In genomic region chr12:16903949-16904635, GRCm38 (mm10) we compare ENCODE assay signal across 20 mouse cellular contexts. TPM values are rescaled to one million over a fixed set of nuclear protein-coding genes. Genes with fewer than 3 reads are reported as not detected.
DNase-seq lines count a peak whose midpoint lies in the region; ATAC-seq lines count a peak whose summit lies in the region.
"Had no signal": no experiment of that assay in that cellular context is flagged by ENCODE, and none has a peak within 500 bp of the region (broad histone marks: within the 10 kb centered on the region; RNA-seq: fewer than 3 reads in every experiment).

No protein-coding gene starts in this region.

- DNase-seq in right cerebral cortex, adult 18-20 months: peak; percentile 56
- DNase-seq in right cerebral cortex, postnatal 4 days: no peak
- DNase-seq in brain, adult 2 months (ENCODE audit: low read depth, low spot score): peak; percentile 83
- peak; percentile 8 for DNase-seq in splenic B cell, adult 2 months (ENCODE audit: low read depth, low spot score)
- DNase-seq in retina, embryonic 14.5 days (ENCODE audit: low spot score): no peak
- DNase-seq: adrenal gland, adult 2 months; cerebellum, adult 9-11 months; embryo, embryonic 11 days; heart, postnatal 4 days; kidney, adult 18-20 months; kidney, postnatal 14 days; lung, postnatal 4 days; thymus, postnatal 4 days had no signal

- no peak overlapping the region for H3K4me3 ChIP-seq in heart, embryonic 15.5 days
- no peak overlapping the region for H3K4me3 ChIP-seq in heart, embryonic 11.5 days (ENCODE audit: low read depth, low read length)
- no peak overlapping the region for H3K4me3 ChIP-seq in intestine, embryonic 16.5 days (ENCODE audit: low read length)
- H3K4me3 ChIP-seq: limb, embryonic 15.5 days had no signal

- H3K36me3 ChIP-seq in heart, embryonic 15.5 days: no peaks in the 10 kb centered on the region
- H3K36me3 ChIP-seq in heart, embryonic 11.5 days (ENCODE audit: control insufficient read depth, insufficient read depth, low read length): no peaks in the 10 kb centered on the region
- no peaks in the 10 kb centered on the region for H3K36me3 ChIP-seq in splenic B cell, adult 2 months (ENCODE audit: control insufficient read depth, insufficient read depth, low read length, poor library complexity, severe bottlenecking)
- no peaks in the 10 kb centered on the region for H3K36me3 ChIP-seq in intestine, embryonic 16.5 days (ENCODE audit: control insufficient read depth, insufficient read depth, low read length)
- H3K36me3 ChIP-seq: limb, embryonic 15.5 days had no signal

- H3K4me1 ChIP-seq in heart, embryonic 15.5 days (replicated peaks): peaks cover 14% of the 10 kb centered on the region
- H3K4me1 ChIP-seq in heart, embryonic 11.5 days (ENCODE audit: control insufficient read depth, insufficient read depth, low read length): peaks cover 8% of the 10 kb centered on the region
- peaks cover 5% of the 10 kb centered on the region for H3K4me1 ChIP-seq in intestine, embryonic 16.5 days (ENCODE audit: control insufficient read depth, insufficient read depth, low read length)
- H3K4me1 ChIP-seq: limb, embryonic 15.5 days had no signal

- no peak overlapping the region for H3K4me2 ChIP-seq in heart, embryonic 15.5 days
- H3K4me2 ChIP-seq in heart, embryonic 11.5 days: no peak overlapping the region
- H3K4me2 ChIP-seq in intestine, embryonic 16.5 days (ENCODE audit: low read depth, low read length): no peak overlapping the region
- H3K4me2 ChIP-seq: limb, embryonic 15.5 days had no signal

- 23% methylated on average over 2 of the region's 2 CpGs for WGBS in heart, embryonic 15.5 days
- WGBS in heart, embryonic 11.5 days (ENCODE audit: insufficient replicate concordance): 73% methylated on average over 2 of the region's 2 CpGs
- 68% methylated on average over 2 of the region's 2 CpGs for WGBS in intestine, embryonic 16.5 days

- no peaks in the 10 kb centered on the region for H3K9me3 ChIP-seq in heart, embryonic 15.5 days (replicated peaks)
- H3K9me3 ChIP-seq in heart, embryonic 11.5 days (replicated peaks; ENCODE audit: control insufficient read depth, low read length): no peaks in the 10 kb centered on the region
- H3K9me3 ChIP-seq in intestine, embryonic 16.5 days (ENCODE audit: control insufficient read depth, low read length): no peaks in the 10 kb centered on the region
- H3K9me3 ChIP-seq: limb, embryonic 15.5 days had no signal

- peak overlapping the region; percentile 60 for H3K27ac ChIP-seq in heart, embryonic 15.5 days
- no peak overlapping the region for H3K27ac ChIP-seq in heart, embryonic 11.5 days (ENCODE audit: low read depth, low read length)
- H3K27ac ChIP-seq in intestine, embryonic 16.5 days (ENCODE audit: low read length): no peak overlapping the region
- H3K27ac ChIP-seq: limb, embryonic 15.5 days had no signal

- no peak for ATAC-seq in heart, embryonic 15.5 days (replicated peaks; ENCODE audit: insufficient number of reproducible peaks, insufficient read depth, low FRiP score, low read depth)
- ATAC-seq in heart, embryonic 11.5 days (replicated peaks; ENCODE audit: insufficient number of reproducible peaks, low FRiP score, low TSS enrichment): no peak
- ATAC-seq in intestine, embryonic 16.5 days: no peak
- ATAC-seq: CD4-positive, CD25-positive, alpha-beta regulatory T cell, adult 4 months; hindbrain, embryonic 16.5 days; midbrain, embryonic 16.5 days had no signal

- H3K27me3 ChIP-seq in heart, embryonic 15.5 days: no peaks in the 10 kb centered on the region
- H3K27me3 ChIP-seq in heart, embryonic 11.5 days (ENCODE audit: control insufficient read depth, insufficient read depth, low read length): no peaks in the 10 kb centered on the region
- no peaks in the 10 kb centered on the region for H3K27me3 ChIP-seq in splenic B cell, adult 2 months (ENCODE audit: control insufficient read depth, insufficient read depth, low read length, poor library complexity, severe bottlenecking)
- no peaks in the 10 kb centered on the region for H3K27me3 ChIP-seq in intestine, embryonic 16.5 days (replicated peaks; ENCODE audit: control insufficient read depth, insufficient read depth, low read length)
- H3K27me3 ChIP-seq: limb, embryonic 15.5 days had no signal

- H3K9ac ChIP-seq in heart, embryonic 15.5 days: no peak overlapping the region
- no peak overlapping the region for H3K9ac ChIP-seq in heart, embryonic 11.5 days (ENCODE audit: low read depth, low read length)
- no peak overlapping the region for H3K9ac ChIP-seq in intestine, embryonic 16.5 days (ENCODE audit: low read depth, low read length)
- H3K9ac ChIP-seq: limb, embryonic 15.5 days had no signal

RNA-seq across cellular contexts. Expression of gene Rock2, which starts 9.4 kb away (rescaled TPM):
- 21.0 and 22.4 TPM in 2 replicates for polyA plus RNA-seq in heart, embryonic 15.5 days (2015; fragmentation: Nextera tagmentation; extraction: Ambion mirVana)
- 19.8 and 22.2 TPM in 2 replicates for polyA plus RNA-seq in heart, embryonic 11.5 days (2014; fragmentation: Nextera tagmentation; extraction: Ambion mirVana)
- polyA plus RNA-seq in intestine, embryonic 16.5 days (2015; fragmentation: Nextera tagmentation; extraction: Ambion mirVana): 10.9 TPM in 2 replicates

Comparison
In these comparisons a context has a peak if more than half of its experiments do, and no peak if none do; other contexts are left out.
1. DNase-seq: peak in right cerebral cortex, adult 18-20 months (single experiment), brain, adult 2 months (single experiment) and splenic B cell, adult 2 months (single experiment); none in right cerebral cortex, postnatal 4 days (single experiment) and retina, embryonic 14.5 days (single experiment).